Mouse (Mus musculus): ENCODE data around the gene Pex7.

Gene Pex7

GRCm38 (mm10) chr10:19907246-19907804, at the start of gene Pex7:
Gene Pex7, minus strand, starts transcription at chr10:19907689.
- DNase-seq (ENCODE audit: low read depth, low spot score): peak; percentile 90

DNA sequence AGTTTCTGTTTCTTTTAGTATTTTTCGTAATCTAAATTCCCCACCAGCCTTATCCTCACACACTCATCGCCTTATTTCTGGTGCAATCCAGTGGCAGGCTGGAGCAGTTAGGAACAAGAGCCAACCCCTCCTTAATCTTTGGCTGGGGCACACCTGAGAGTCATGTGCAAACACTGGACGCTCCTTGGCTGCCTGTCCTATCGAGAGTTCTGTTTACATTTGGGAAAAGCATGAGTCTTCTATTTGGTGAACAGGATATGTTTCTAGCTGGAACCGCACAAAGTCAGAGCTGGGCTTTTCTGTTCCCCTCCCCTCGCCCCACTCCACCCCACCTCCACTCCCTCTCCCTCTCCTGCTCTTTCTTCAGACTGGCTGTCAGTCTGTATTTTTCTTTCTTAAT, 49.3 kb upstream of the Pex7 start:
- no peak for DNase-seq (ENCODE audit: low read depth, low spot score)

- DNase-seq (ENCODE audit: low read depth, low spot score): no peak
Measured at GRCm38 (mm10) chr10:19955817-19956216, 48.3 kb upstream of the Pex7 start.

DNA sequence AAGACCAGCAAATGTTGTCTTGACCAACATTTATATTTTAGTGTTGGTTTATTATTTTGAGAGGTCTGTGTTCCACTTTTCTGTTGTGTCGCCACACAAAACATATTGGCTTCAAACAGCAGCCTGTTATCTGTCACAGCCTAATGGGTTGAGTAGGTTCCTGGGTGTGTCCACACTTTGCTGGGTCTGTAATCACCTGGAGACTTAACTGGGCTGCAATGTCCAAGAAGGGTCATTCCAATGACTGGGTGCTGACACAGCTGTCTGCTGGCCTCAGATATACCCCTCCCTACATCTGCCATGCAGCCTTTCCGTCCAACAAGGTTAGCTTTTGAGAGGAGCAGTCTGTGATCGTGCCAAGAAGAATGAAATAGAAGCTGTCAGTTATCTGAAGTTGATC, 47.1 kb upstream of the Pex7 start:
- no peak for DNase-seq (ENCODE audit: low read depth, low spot score)

DNA sequence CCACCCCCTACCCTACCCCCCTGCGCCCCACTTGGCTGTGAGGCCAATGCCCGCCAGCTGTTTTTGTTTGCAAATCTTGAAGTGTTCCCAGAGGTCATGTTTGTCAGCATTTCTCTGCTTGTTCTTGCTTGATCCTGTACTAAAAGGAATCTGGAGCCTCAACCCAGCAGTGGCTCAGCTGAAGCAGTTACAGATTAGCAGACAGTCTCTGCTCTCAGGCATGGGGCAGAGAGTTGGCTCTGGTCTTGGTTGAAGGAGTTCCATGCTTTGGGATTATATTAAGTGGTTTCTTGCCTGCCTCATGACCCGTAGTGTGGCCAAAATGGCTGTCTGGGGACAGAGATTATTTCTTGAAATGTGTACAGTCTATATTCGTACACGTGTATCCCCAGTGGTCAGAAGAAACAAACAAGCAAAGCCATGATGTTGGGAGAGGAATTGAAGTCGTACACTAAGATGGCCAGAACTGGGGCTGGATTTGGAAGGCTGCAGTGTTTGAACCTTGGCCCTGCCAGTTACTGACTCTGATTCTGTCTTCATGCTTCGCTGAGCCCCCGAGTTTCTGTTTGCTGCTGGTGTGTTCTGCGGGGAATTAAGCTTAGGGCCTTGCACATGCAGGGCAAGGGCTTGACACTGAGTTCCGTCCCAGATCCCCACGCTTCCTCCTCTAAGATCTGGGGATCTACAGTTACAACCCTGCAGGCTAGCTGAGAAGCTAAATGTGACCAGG, 45.7 kb upstream of the Pex7 start:
- DNase-seq (ENCODE audit: low read depth, low spot score): no peak

DNA sequence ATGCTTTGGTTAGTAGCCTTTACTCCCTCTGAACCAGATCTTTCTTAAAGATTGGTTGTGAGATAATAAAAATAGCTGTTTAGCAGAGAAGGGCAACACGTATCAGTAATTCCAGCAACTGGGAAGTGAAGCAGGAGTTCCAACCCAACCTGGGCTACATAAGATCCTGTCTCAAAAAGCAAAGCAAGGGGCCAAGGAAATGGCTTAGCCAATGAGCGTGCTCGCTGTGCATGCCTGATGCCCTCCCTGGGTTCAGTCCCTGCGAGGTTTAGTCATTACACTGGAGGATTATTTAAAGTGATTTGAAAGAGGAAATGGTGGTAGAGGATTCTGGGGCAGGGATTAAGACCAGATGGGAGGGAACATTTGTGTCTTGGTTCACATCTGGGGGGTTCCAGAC, 41.6 kb upstream of the Pex7 start:
- no peak for DNase-seq (ENCODE audit: low read depth, low spot score)

DNA sequence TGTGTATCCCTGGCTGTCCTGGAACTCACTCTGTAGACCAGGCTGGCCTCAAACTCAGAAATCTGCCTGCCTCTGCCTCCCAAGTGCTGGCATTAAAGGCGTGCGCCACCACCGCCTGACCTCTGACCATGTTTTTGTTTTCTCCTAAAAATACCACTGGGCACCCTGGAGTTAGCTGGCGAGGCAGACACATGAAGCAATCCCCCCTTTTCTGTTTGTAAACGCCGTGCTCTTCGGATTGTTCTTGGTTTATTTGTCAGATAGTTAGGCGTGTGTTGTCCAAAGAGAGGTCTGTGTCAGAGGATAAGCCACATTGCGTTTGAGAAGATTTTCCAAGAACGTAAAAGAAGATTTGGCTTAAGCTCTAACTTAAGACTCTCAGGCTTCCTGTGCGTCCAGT, 40.9 kb upstream of the Pex7 start:
- no peak for DNase-seq (ENCODE audit: low read depth, low spot score)

DNA sequence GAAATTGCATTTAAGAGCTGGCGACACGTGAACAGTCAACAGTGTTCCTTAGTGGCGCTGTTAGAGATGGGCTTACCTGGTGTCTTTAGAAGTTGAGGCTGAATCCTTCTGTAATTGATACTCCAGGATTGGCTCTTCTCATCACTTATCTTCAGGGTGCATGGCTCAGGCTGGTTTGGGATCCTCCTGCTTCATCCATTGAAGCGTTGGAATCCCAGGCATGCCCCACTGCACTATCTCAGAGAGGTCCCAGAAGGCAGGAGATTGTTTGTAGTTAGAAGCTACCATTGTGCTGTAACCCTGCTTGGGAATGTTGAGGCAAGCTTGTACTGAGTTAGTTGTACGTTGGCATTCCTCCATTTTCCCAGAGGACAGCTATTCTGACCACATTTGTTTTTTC, 40.4 kb upstream of the Pex7 start:
- no peak for DNase-seq (ENCODE audit: low read depth, low spot score)

DNA sequence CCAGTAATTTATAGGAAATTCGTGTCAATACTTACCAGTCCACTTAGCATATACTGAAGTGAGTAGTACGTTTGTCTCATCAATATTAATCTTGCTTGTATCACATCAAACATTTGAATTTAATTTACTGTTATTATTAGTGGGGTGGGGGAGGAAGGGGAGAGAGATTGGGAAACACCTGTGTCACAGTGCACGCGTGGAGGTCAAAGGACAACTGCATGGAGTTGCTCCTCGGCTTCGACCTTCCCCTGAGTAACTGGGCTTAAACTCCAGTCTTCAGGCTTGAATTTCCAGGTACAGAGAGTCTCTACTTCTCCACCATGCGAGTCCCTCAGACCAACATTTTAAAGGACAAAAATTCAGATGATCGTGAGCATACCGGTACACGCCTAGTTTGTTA, 40.0 kb upstream of the Pex7 start:
- DNase-seq (ENCODE audit: low read depth, low spot score): no peak

DNA sequence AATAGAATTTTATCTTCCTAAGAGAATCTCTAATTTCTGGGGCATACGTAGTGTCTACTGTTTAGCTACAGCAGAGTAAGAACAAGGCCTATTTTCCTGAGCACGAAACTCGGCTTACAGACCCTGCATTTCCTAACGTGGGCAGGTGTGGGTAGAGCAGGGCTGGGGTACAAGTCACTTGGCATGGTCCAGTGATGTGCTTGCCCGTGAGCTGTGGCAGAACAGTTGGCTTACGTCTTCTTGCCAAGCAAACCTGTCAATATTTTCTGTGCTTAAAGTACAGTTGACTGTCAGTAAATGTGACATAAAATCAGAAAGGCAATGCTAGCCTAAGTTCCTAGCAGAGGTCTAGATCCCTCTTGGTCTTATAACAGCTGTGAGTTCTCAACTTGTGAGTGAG, 39.2 kb upstream of the Pex7 start:
- DNase-seq (ENCODE audit: low read depth, low spot score): no peak

DNA sequence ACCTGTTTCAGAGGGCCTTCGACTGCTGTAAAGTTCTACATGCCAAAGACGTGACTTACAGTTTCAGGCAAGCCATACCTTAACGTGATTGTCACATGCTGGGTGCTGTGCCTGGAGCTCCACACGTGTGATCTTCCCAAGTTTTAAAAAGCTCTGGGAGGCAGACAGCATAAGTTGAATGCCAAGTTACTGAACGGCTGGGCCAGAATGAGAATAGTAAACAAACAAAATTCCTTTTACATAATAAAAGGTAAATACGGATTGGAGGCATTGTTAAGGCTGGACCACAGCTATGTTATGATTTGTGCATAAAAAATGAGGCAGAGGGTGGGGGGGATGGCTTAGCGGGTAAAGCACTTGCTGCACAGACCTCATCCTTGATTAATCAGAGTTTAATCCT, 38.2 kb upstream of the Pex7 start:
- no peak for DNase-seq (ENCODE audit: low read depth, low spot score)

DNA sequence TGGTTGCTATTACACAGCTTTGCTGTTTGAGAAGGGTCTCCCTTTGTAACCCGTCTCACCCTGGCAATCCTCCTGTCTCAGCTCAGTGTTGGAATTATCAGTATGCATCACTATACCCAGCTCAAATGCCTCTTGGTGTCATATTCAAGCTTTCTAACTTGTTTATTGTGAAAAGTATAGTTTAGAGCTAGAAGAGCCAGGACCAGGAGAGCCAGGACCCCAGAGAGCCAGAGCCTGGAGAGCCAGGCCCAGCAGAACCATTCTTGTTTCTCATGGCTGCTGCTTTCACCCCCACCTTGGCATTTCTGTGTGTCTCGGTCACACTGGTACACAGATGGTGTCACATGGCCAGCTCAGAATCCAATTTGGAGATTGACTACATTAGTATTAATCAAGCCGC, 35.1 kb upstream of the Pex7 start:
- no peak for DNase-seq (ENCODE audit: low read depth, low spot score)

GRCm38 (mm10) chr10:19941914-19942313, 34.4 kb upstream of the Pex7 start:
- no peak for DNase-seq (ENCODE audit: low read depth, low spot score)

DNA sequence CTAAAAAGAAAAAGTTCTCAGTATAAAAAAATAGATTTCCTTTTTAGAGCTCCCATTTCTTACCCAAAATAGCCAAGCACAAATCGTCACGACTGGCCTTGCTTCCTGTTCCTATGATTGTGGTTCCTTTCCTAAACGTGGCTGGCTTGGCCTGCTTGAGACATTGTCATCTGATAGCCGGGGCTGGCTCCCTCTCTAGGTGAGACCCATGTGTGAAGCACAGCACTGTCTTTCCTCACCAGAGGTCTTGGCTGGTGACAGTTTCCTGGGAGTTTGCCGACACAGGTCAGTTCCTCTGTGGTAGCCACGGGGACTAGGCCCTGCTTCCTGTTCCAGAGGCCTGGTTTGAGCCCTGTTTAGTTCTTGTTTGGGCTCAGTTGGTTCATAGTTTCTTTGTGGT, 33.6 kb upstream of the Pex7 start:
- DNase-seq (ENCODE audit: low read depth, low spot score): no peak

- no peak for DNase-seq (ENCODE audit: low read depth, low spot score)
Measured at GRCm38 (mm10) chr10:19940626-19941025, 33.1 kb upstream of the Pex7 start.

DNA sequence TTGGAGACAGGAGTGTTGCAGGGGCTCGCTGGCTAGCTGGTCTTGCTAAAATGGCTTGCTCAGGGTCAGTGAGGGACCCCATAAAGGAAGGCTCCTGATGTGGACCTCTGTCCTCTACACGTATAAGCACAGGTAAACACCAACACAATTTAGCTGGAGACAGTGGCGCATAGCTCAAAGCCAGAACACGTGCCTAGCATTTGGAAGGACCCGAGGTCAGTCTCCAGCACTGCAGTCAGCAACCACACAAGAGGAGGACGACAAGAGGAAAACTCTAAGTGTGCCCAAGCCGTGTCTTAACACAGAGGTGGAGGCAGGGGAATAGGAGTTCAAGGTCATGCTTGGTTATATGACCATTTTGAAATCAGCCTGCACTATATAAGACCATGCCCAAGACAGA, 32.6 kb upstream of the Pex7 start:
- no peak for DNase-seq (ENCODE audit: low read depth, low spot score)

GRCm38 (mm10) chr10:19939282-19939705, 31.8 kb upstream of the Pex7 start:
- no peak for DNase-seq (ENCODE audit: low read depth, low spot score)

DNA sequence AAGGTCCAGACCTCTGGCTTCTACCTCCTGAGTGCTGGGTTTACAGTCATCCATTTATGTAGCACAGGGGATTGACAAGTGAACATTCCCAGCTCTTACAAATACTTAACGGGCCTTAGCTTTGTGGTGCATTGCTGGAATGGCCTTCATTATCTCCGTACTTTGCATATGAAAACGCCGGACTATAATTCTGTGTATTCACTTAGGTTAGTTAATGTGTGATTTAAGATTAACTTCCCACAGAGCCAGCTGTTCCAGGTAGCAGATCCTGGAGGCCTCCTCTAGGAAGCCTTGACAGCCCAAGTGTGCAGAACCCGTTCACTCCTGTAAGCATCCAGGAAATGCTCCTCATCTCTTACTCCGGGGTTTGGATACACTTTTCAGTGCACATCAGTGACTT, 31.2 kb upstream of the Pex7 start:
- DNase-seq (ENCODE audit: low read depth, low spot score): no peak

DNA sequence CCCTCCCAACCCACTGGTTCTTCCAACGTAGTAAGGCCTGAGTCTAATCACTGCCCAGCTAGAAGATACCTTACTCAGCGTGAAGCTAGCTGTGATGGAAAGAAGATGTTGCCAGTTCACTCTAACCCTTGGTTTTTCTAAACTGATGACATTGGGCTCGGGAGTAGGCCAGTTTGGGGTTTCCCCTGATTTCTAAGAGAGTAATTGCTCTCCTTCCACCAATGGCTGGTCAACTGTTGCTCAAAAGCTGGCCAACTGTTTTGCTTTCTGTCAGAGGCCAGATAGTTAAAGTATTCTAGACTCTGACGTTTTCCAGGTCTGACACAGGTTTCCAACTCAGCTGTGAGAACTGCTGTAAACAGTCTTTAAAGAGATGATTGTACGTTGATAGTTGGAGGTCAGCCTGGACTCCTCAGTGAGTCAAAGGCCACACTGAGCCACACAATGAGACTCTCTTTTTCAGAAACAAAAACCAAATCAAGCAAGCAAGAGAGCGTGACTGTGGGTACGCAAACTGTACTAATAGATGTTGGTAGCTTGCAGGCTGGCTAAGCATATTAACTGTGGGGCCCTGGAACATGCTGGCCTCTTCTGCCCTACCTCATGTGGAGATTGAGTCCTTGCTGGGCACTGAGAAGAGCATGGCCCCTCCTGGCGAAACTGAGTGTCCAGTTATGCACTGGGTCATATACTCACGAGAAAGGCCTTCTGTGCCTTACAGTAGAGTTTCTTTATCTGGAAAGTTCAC, 29.6 kb upstream of the Pex7 start:
- DNase-seq (ENCODE audit: low read depth, low spot score): no peak

- DNase-seq (ENCODE audit: low read depth, low spot score): no peak
Measured at GRCm38 (mm10) chr10:19935821-19936367, 28.4 kb upstream of the Pex7 start.

DNA sequence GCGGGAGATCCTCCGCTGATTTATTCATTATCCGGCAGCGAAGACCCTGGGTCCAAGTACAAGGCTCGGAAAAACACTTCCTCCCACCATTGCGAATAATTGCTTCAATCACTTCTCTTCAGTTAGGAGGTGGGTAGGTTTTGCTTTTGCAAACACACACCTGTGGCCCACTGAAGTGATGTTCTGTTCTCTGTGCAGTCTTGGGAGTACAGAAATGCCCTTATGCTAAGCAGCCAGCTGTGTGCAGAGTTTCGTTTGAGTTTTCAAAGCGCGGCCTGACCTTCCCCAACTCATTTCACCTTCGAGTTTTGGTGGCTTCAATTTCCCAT, 27.8 kb upstream of the Pex7 start:
- DNase-seq (ENCODE audit: low read depth, low spot score): no peak

DNA sequence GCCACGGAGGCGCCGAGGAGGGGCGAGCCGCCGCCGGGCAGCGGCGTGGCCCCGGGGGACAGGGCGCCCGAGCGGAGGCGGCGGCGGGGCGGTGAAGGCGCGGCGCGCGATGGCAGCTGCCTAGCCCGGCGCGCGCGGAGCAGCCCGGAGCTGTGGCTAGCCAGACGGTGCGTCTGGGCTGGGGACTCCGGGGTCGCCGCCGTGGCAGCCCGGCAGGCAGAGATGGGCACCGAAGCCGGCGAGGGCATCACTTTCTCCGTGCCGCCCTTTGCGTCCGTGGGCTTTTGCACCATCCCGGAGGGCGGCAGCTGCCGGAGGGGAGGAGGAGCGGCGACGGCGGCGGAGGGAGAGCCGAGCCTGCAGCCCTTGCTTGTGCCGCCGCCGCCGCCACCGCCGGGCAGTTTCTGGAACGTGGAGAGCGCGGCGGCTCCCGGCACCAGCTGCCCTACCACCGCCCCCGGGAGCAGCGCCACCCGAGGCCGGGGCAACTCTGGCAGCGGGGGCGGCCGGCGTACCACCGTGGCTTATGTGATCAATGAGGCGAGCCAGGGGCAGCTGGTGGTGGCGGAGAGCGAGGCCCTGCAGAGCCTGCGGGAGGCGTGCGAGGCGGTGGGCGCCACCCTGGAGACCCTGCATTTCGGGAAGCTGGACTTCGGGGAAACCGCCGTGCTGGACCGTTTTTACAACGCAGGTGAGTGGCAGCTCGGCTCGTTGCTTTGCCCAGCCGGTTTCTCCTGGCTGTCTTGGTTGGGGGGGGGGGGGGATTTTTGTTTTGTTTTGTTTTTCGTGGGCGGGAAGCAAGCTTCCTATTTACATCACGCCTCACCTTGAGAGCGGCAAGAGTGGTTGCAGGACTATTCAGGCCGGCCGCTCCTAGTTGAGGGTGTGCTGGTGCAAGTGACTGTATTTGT, 27.1 kb upstream of the Pex7 start, which contains the start of gene Map3k5:
TSS of gene Map3k5 (plus strand) at position 89 of the 911 bp plus-strand sequence.
- DNase-seq (ENCODE audit: low read depth, low spot score): no peak
